Mouse (Mus musculus) forebrain, embryonic 11.5 days (tissue): ENCODE results near the gene Galnt10. TPM values are rescaled to one million over a fixed set of nuclear protein-coding genes. Genes with fewer than 3 reads are reported as not detected.

Experiments used
- ATAC-seq: fragments of 200-750 bp; cut with Nextera tagmentation; replicated peaks from 2 replicates; pipeline ENCODE4 v1.8.0; 2017; ENCODE audit warnings: moderate TSS enrichment; ENCODE audit not compliant: low FRiP score
- DNase-seq: peaks from one replicate; pipeline ENCODE4 v3.0.0-alpha.2; 2017; ENCODE audit warnings: low spot score
- H3K27ac ChIP-seq: fragments of 300-500 bp; sonication (generic); 2 replicates; pipeline ENCODE4 v1.5.1; 2014; ENCODE audit warnings: low read depth, low read length
- H3K27me3 ChIP-seq: fragments of 300-500 bp; sonication (generic); 2 replicates; pipeline ENCODE4 v1.6.1; 2014; ENCODE audit warnings: mild to moderate bottlenecking, low read length, mixed read lengths; ENCODE audit not compliant: control insufficient read depth, insufficient read depth
- H3K36me3 ChIP-seq: fragments of 300-500 bp; sonication (generic); 2 replicates; pipeline ENCODE4 v1.6.1; 2014; ENCODE audit warnings: mild to moderate bottlenecking, low read length, moderate library complexity, mixed read lengths; ENCODE audit not compliant: control insufficient read depth, insufficient read depth
- H3K4me1 ChIP-seq: fragments of 300-500 bp; sonication (generic); replicated peaks from 2 replicates; pipeline ENCODE4 v1.6.1; 2014; ENCODE audit warnings: low read length, mixed read lengths; ENCODE audit not compliant: control insufficient read depth, insufficient read depth
- H3K4me2 ChIP-seq: fragments of 300-500 bp; sonication (generic); 2 replicates; pipeline ENCODE4 v1.6.1; 2014; ENCODE audit warnings: low read depth, mild to moderate bottlenecking, low read length, moderate library complexity, mixed read lengths; ENCODE audit not compliant: severe bottlenecking
- H3K4me3 ChIP-seq: fragments of 300-500 bp; sonication (generic); 2 replicates; pipeline ENCODE4 v1.5.1; 2014; ENCODE audit warnings: low read depth, low read length
- H3K9ac ChIP-seq: fragments of 300-500 bp; sonication (generic); 2 replicates; pipeline ENCODE4 v1.6.1; 2014; ENCODE audit warnings: low read length
- H3K9me3 ChIP-seq: fragments of 300-500 bp; sonication (generic); 2 replicates; pipeline ENCODE4 v1.6.1; 2016; ENCODE audit warnings: low read length, mixed read lengths; ENCODE audit not compliant: control insufficient read depth
- WGBS: fragments of 180-500 bp; shearing (Covaris S2); extraction: QIAGEN DNeasy Blood & Tissue Kit; methylation state at CpG from one replicate; pipeline ENCODE4 v1.1.7; 2014; 5-methylcytosine and 5-hydroxymethylcytosine counted together
- polyA plus RNA-seq: library from polyadenylated mRNA; unstranded; fragments of >200 nt; fragmentation: Nextera tagmentation; extraction: Ambion mirVana; gene quantifications from 2 replicates; pipeline ENCODE4 v1.2.1, GENCODE M21; 2014

The Galnt10 gene
- polyA plus RNA-seq, 1 experiment from 2014 or later: 18.1 TPM

GRCm38 (mm10) chr11:57658214-57658613 is 13.0 kb downstream of the Galnt10 start:
- Histone ChIP-seq H3K27ac (no peak overlapping the region), H3K9ac (no peak overlapping the region), H3K4me1 (peaks cover 12% of the 10 kb centered on the region), H3K9me3 (no peaks in the 10 kb centered on the region), H3K4me3 (no peak overlapping the region), H3K27me3 (no peaks in the 10 kb centered on the region), H3K36me3 (no peaks in the 10 kb centered on the region), H3K4me2 (no peak overlapping the region)
- DNase-seq: no peak
- WGBS: 84% methylated on average over 3 of the region's 3 CpGs
- ATAC-seq: no peak

DNA sequence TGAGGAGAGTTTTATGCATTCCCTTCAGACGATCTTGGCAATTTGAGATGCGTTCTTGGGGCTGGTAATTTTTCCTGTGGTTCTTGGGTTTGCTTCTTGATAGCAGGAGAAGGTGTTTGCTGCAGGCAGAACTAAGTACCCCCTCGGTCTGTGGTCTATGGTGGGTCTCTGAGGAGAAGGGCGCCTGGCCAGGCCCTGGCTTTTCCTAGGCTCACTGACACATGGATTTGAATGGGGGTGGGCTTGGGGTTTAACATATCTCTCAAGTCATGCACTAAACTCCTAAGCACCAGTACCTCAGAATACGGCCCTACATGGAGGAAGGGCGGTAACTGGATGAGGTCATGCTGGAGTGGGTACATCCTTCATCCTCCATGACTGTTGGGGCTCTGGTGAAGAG is 13.5 kb downstream of the Galnt10 start:
- Histone ChIP-seq H3K9me3 (no peaks in the 10 kb centered on the region), H3K4me2 (no peak overlapping the region), H3K27me3 (no peaks in the 10 kb centered on the region), H3K9ac (no peak overlapping the region), H3K36me3 (no peaks in the 10 kb centered on the region), H3K4me1 (peaks cover 12% of the 10 kb centered on the region), H3K27ac (no peak overlapping the region), H3K4me3 (no peak overlapping the region)
- DNase-seq (no peak), ATAC-seq (no peak)
- 91% methylated on average over 6 of the region's 6 CpGs for WGBS

- Histone ChIP-seq H3K4me2 (no peak overlapping the region), H3K27ac (no peak overlapping the region), H3K9ac (no peak overlapping the region), H3K4me1 (peaks cover 4% of the 10 kb centered on the region; the same call in 1 of the 2 replicates), H3K4me3 (no peak overlapping the region), H3K9me3 (no peaks in the 10 kb centered on the region), H3K36me3 (no peaks in the 10 kb centered on the region), H3K27me3 (no peaks in the 10 kb centered on the region)
- 95% methylated on average over 4 of the region's 4 CpGs for WGBS
- ATAC-seq (no peak), DNase-seq (no peak)
Measured at GRCm38 (mm10) chr11:57660156-57660555, 14.9 kb downstream of the Galnt10 start.

DNA sequence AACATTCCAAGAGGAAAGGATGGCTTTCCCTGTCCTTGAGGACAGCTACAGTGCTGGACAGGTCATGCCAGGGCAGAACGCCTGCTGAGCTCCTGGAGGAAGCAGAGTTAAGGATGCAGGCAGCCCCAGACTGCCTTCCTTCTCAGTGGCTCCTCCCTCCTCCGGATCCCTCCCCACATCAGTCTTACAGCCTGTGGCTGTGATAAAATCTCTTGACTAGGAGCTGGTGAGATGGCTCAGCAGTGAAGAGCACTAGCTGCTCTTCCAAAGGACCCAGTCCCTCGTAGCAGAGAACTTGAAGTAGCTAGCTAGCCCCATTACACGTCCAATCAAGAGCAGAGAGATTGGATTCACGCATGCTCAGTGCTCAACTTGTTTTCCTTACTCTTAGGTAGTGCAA is 15.6 kb downstream of the Galnt10 start:
- Histone ChIP-seq H3K27me3 (no peaks in the 10 kb centered on the region), H3K9ac (no peak overlapping the region), H3K9me3 (no peaks in the 10 kb centered on the region), H3K4me2 (no peak overlapping the region), H3K27ac (no peak overlapping the region), H3K4me3 (no peak overlapping the region), H3K36me3 (no peaks in the 10 kb centered on the region), H3K4me1 (peaks cover 4% of the 10 kb centered on the region; the same call in 1 of the 2 replicates)
- DNase-seq (no peak), ATAC-seq (no peak)
- 68% methylated on average over 5 of the region's 5 CpGs for WGBS

- ATAC-seq (no peak), DNase-seq (no peak)
- Histone ChIP-seq H3K4me2 (no peak overlapping the region), H3K4me1 (peaks cover 2% of the 10 kb centered on the region; the same call in 1 of the 2 replicates), H3K9me3 (no peaks in the 10 kb centered on the region), H3K27me3 (no peaks in the 10 kb centered on the region), H3K36me3 (no peaks in the 10 kb centered on the region), H3K9ac (no peak overlapping the region), H3K4me3 (no peak overlapping the region), H3K27ac (no peak overlapping the region)
- 93% methylated on average over 19 of the region's 19 CpGs for WGBS
Measured at GRCm38 (mm10) chr11:57661492-57662229, 16.4 kb downstream of the Galnt10 start.

DNA sequence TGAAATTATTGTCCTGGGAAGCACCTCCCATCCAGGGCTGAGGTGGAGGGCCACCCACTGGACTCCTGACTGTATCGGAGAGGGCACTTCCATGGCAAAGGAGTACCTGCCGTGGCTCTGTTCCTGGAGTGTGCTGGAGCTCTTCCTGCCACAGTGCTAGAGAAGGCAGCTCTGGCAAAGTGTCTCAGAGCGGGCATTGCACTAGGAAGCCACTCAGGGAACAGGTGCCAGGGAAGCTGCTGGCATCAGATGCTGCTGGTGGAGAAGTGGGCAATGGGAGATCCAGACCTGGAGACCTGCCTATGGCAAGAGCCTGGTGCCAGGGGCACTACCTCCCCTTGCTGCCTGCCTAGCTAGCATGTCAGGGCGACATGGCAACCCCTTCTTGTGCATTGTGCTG is 17.0 kb downstream of the Galnt10 start:
- Histone ChIP-seq H3K27ac (no peak overlapping the region), H3K27me3 (no peaks in the 10 kb centered on the region), H3K36me3 (no peaks in the 10 kb centered on the region), H3K4me2 (no peak overlapping the region), H3K9me3 (no peaks in the 10 kb centered on the region), H3K4me1 (no peaks in the 10 kb centered on the region), H3K9ac (no peak overlapping the region), H3K4me3 (no peak overlapping the region)
- WGBS: 85% methylated on average over 4 of the region's 4 CpGs
- DNase-seq: no peak
- no peak for ATAC-seq

DNA sequence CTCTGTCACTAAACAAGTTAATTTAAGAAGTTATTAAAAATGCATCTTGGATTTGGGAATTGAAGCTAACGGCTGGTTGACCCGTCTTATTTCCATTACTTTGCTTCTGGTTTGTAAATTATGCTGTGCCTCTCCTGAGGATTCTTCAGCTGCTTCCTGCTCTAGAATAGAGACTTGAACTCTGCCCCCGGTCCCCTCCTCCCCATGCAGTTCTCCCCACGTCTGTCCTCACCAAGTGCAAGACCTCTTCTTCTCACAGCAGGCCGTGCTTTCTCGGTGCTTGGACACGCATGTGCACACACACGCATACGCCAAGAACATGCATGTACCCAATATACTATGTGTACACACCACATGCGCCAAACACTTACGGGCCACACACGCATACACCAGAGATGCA is 18.0 kb downstream of the Galnt10 start:
- Histone ChIP-seq H3K4me2 (no peak overlapping the region), H3K9ac (no peak overlapping the region), H3K36me3 (no peaks in the 10 kb centered on the region), H3K4me1 (no peaks in the 10 kb centered on the region), H3K27me3 (no peaks in the 10 kb centered on the region), H3K27ac (no peak overlapping the region), H3K4me3 (no peak overlapping the region), H3K9me3 (no peaks in the 10 kb centered on the region)
- DNase-seq (no peak), ATAC-seq (no peak)
- 86% methylated on average over 12 of the region's 12 CpGs for WGBS

DNA sequence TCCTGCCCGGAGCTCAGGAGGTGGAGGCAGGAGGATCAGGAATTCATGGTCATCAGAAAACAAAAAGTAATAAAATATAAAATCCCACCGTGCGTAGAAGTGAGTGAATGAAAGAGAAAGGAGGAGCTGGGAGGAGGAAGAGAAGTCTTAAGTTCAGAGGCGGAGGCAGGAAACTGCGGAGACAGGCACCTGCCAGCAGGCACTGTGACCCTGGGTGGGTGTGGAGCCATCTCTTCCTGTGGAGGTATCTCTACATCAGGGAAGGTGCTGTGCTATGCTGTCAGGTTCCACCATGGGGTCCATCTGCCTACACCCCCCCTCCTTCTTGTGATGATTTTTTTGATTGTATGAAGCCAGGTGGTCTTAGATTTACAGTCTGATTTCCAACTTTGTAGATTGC is 19.5 kb downstream of the Galnt10 start:
- no peak overlapping the region for H3K4me2 ChIP-seq
- WGBS: 87% methylated on average over 5 of the region's 5 CpGs
- no peaks in the 10 kb centered on the region for H3K9me3 ChIP-seq
- no peak for DNase-seq
- H3K36me3 ChIP-seq: no peaks in the 10 kb centered on the region
- no peak overlapping the region for H3K27ac ChIP-seq
- no peak for ATAC-seq
- no peak overlapping the region for H3K9ac ChIP-seq
- no peaks in the 10 kb centered on the region for H3K4me1 ChIP-seq
- H3K4me3 ChIP-seq: no peak overlapping the region
- no peaks in the 10 kb centered on the region for H3K27me3 ChIP-seq

GRCm38 (mm10) chr11:57668271-57668670 is 23.0 kb downstream of the Galnt10 start:
- DNase-seq (no peak), ATAC-seq (no peak)
- Histone ChIP-seq H3K27ac (no peak overlapping the region), H3K4me1 (no peaks in the 10 kb centered on the region), H3K4me3 (no peak overlapping the region), H3K27me3 (no peaks in the 10 kb centered on the region), H3K9me3 (no peaks in the 10 kb centered on the region), H3K9ac (no peak overlapping the region), H3K4me2 (no peak overlapping the region), H3K36me3 (no peaks in the 10 kb centered on the region)
- 94% methylated on average over 8 of the region's 8 CpGs for WGBS
